In genomic region chr7:110649133-110649987, GRCm38 (mm10) we compare ENCODE assay signal across 10 mouse cellular contexts. TPM values are rescaled to one million over a fixed set of nuclear protein-coding genes. Genes with fewer than 3 reads are reported as not detected.
DNase-seq lines count a peak whose midpoint lies in the region; ATAC-seq and TF ChIP-seq lines count a peak whose summit lies in the region.
"Had no signal": no experiment of that assay in that cellular context is flagged by ENCODE, and none has a peak within 500 bp of the region (broad histone marks: within the 10 kb centered on the region; RNA-seq: fewer than 3 reads in every experiment).

No protein-coding gene starts in this region.

- H3K4me2 ChIP-seq in intestine, postnatal 0 days (replicated peaks; ENCODE audit: low read depth) = no peak overlapping the region

- peak; percentile 6 for ATAC-seq in intestine, postnatal 0 days

- H3K36me3 ChIP-seq in E14TG2a.4 (ENCODE audit: insufficient read depth, low read length) = no peaks in the 10 kb centered on the region
- H3K36me3 ChIP-seq in intestine, postnatal 0 days (ENCODE audit: control insufficient read depth, insufficient read depth) = no peaks in the 10 kb centered on the region

- WGBS in intestine, postnatal 0 days = 58% methylated on average over 6 of the region's 6 CpGs

- peaks cover 9% of the 10 kb centered on the region for H3K9me3 ChIP-seq in E14TG2a.4 (ENCODE audit: low read length)
- no peaks in the 10 kb centered on the region for H3K9me3 ChIP-seq in intestine, postnatal 0 days (ENCODE audit: control insufficient read depth)

- peak; percentile 25 for DNase-seq in adrenal gland, postnatal 14 days
- DNase-seq in adrenal gland, postnatal 4 days (ENCODE audit: low spot score in 2 of 2) = no peak
- DNase-seq in kidney, postnatal 14 days = peak; percentile 29
- DNase-seq in kidney, adult 11 months = no peak
- no peak for DNase-seq in retina, embryonic 14.5 days (ENCODE audit: low spot score)
- no peak for DNase-seq in frontal cortex, adult 2 months (ENCODE audit: extremely low spot score in 1 of 2, low spot score in 1 of 2)
- DNase-seq: cerebellum, adult 8-10 months had no signal

- peak; percentile 32; the same call in 1 of the 2 replicates for TF ChIP-seq CTCF in E14TG2a.4 (conservative IDR thresholded peaks at IDR 0.05; ENCODE audit: low read length)
- peak; percentile 57 for TF ChIP-seq CTCF in intestine, postnatal 0 days (IDR thresholded peaks at IDR 0.05; ENCODE audit: low read depth)

- peaks cover 27% of the 10 kb centered on the region for H3K4me1 ChIP-seq in E14TG2a.4 (replicated peaks; ENCODE audit: low read depth, low read length)
- no peaks in the 10 kb centered on the region; the same call in 1 of the 2 replicates for H3K4me1 ChIP-seq in intestine, postnatal 0 days (replicated peaks; ENCODE audit: control insufficient read depth, insufficient read depth, low read length)

- no peak overlapping the region for H3K4me3 ChIP-seq in E14TG2a.4 (replicated peaks; ENCODE audit: low read length)
- no peak overlapping the region for H3K4me3 ChIP-seq in intestine, postnatal 0 days (ENCODE audit: low read depth, low read length)

- peaks cover 7% of the 10 kb centered on the region for H3K27me3 ChIP-seq in E14TG2a.4 (ENCODE audit: insufficient read depth, low read length)
- H3K27me3 ChIP-seq in intestine, postnatal 0 days (replicated peaks; ENCODE audit: control insufficient read depth, insufficient read depth, low read length) = no peaks in the 10 kb centered on the region

- H3K9ac ChIP-seq in intestine, postnatal 0 days (ENCODE audit: low read depth, low read length) = no peak overlapping the region

- H3K27ac ChIP-seq in intestine, postnatal 0 days (ENCODE audit: low read depth, low read length) = peak overlapping the region; percentile 98

RNA-seq across cellular contexts. Expression of gene Adm, which starts 21.9 kb away (rescaled TPM):
- total RNA-seq in adrenal gland, postnatal 14 days (2021) = 17.3 and 18.6 TPM in 2 replicates
- 10 to 100 TPM; 26.9 to 28.0 TPM for total RNA-seq in adrenal gland, postnatal 4 days (2021)
- polyA plus RNA-seq in intestine, postnatal 0 days (2015; fragmentation: Nextera tagmentation; extraction: Ambion mirVana) = 3.2 and 3.3 TPM in 2 replicates
- polyA plus RNA-seq in frontal cortex, adult 2 months (2012; rRNA removed) = 3.2 and 3.3 TPM in 2 replicates
- total RNA-seq: megakaryocyte-erythroid progenitor cell, adult 5-6 weeks had no signal

RNA-seq across cellular contexts. Expression of gene Sbf2, which starts 34.6 kb away (rescaled TPM):
- 51.9 and 52.1 TPM in 2 replicates for total RNA-seq in adrenal gland, postnatal 14 days (2021)
- total RNA-seq in adrenal gland, postnatal 4 days (2021) = 10 to 100 TPM; 73.6 to 76.2 TPM
- 17.9 and 19.3 TPM in 2 replicates for polyA plus RNA-seq in intestine, postnatal 0 days (2015; fragmentation: Nextera tagmentation; extraction: Ambion mirVana)
- polyA plus RNA-seq in frontal cortex, adult 2 months (2012; rRNA removed) = 35.5 and 39.1 TPM in 2 replicates

Comparison
In these comparisons a context has a peak if more than half of its experiments do, and no peak if none do; other contexts are left out.
1. DNase-seq: peak in adrenal gland, postnatal 14 days (single experiment) and kidney, postnatal 14 days (single experiment); none in adrenal gland, postnatal 4 days (0 of 2), kidney, adult 11 months (single experiment), retina, embryonic 14.5 days (single experiment) and frontal cortex, adult 2 months (0 of 2).